Mouse (Mus musculus) adrenal gland, postnatal 4 days (tissue): ENCODE data around the gene Aym1. TPM values are rescaled to one million over a fixed set of nuclear protein-coding genes. Genes with fewer than 3 reads are reported as not detected.
"Not testable (repeated sequence)": the region's sequence is repeated elsewhere in the genome, so short reads cannot be mapped to it uniquely, and the experiment has no call there.

ENCODE experiments used
- DNase-seq, 2 experiments: peaks; one replicate each; pipeline ENCODE4 v3.0.0; 2021 to 2022; ENCODE audit warnings: low spot score in 2 of 2, mixed read lengths in 2 of 2
- long read RNA-seq, 2 experiments: library from polyadenylated mRNA; stranded (forward); transcript quantifications; one replicate each; pipeline ENCODE4 v2.0.0; 2021
- total RNA-seq, 2 experiments: library from RNA; stranded (reverse); gene quantifications; 2 replicates each; pipeline ENCODE4 v1.2.3; 2021

Aym1 gene
- not detected for total RNA-seq
- long read RNA-seq, experiment 1 = 0 reads
- long read RNA-seq, experiment 2 = 0 reads

DNA sequence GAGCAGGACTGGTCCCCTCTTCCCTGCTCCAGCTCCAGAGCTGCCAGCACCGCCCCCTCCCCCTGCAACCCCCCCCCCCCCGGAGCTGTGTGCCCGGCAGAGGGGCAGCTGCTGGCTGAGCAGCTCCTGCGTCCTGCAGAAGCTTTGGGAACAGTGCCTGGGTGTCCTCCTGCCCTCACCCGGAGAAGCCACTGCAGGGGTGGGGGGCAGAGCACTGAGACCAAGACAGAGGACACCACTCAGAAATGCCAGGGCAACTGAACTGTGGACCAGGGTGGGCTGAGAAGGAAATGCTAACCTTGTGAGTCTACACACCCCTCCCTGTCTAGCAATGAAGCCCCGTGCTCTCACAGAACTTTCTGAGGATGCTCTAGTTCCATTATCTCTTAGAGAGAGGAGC is at the start of gene Aym1:
TSS of gene Aym1 (plus strand) at position 109 of the 400 bp plus-strand sequence.
- no peak for DNase-seq

- no peak for DNase-seq
Observed at GRCm38 (mm10) chr5:113309491-113310376, 47.4 kb upstream of the Aym1 start.

DNA sequence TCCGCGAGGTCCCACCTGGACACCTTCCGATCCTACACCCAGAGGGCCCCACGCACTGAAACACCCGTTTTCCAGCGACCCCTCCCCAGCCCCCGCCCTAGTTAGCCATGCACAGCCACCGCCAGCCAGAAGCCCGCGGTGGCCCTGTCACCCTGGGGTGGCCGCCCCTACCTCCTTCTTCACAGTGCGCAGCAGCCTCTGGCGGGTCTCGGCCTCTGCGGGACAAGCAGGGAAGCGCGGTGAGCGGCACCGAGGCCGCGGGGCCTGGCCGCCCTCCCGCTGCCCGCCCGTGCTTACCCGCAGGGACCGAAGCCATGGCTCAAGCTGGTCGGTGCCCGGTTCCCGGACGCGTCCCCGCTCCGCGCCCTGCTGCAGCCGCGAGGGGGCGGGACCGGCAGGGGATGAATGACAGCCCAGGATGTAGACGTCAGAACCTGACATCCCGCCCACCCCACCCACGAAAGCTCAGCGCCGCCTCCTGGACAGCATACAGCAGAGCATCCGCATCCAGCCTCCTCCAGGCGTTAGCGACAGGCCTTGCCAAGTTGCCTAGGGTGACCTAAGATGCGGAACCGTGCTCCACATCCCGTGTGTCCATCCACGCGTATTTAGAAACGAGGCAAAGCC is 46.6 kb upstream of the Aym1 start, which contains the start of gene Sgsm1:
TSS of gene Sgsm1 (minus strand) at position 410 of the 627 bp plus-strand sequence.
- peak; percentile 25 to 36 for DNase-seq

GRCm38 (mm10) chr5:113313998-113314397 is 43.1 kb upstream of the Aym1 start:
- peak; percentile 24 to 41 for DNase-seq

DNA sequence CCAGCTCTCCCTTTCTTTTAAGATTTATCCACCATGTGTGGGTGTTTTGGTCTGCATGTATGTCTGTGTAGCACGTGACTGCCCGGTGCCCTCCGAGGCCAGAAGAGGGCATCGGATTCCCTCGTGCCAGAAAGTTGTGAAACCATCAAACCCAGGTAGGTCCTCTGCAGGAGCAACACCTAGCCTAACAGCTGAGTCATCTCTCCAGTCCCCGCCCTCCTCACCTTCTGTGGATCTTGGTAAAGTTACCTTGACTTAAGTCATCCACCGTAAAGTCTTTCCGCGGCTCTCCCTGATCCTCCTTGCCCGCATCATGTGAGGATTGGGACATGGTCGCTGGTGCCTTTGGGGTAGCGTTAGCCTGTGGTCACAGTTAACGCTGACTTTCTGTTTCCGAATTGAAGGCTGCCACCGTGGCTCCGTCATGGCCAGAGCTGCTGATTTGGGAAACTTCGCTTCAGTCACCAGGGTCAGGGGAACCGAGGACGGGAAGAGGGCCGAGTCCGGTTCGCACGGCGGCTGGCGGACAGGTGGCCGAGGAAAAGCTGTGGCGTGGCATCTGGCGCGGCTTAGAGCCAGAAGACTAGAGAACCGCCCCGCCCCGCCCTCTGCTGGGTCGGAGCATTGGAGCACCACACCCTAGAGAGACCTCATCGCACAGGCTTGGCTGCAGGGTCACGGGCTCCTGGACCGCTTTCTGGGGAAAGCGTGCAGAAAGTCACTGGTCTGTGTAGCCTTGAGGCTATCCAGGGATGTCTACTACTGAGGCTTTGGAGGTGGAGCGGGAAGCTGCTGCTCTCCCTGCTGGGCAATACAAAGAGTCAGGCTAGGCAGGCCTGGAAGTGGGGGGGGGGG is 33.1 kb upstream of the Aym1 start:
- no peak for DNase-seq

DNA sequence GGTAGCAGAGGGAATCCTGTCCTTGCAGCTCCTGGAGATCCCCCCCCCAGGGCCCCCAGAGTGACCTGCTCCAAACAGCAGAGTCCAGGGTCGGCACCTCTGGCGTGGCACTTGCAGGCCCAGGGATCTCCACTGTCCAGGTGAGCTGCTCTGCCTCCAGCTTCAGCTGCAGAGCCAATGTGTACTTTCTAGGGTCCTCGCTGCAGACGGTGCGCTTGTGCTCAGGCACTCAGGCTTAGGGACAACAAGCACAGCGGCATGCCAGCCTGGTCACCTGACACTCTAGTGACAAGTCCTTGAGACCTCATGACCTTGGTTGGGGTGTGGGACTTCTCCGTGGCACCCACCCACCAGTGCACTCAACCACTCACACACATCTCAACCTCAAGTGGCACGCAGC is 27.6 kb upstream of the Aym1 start:
- DNase-seq = no peak

- DNase-seq = no peak
Observed at GRCm38 (mm10) chr5:113330202-113330601, 26.9 kb upstream of the Aym1 start.

- DNase-seq = no peak
Observed at GRCm38 (mm10) chr5:113332239-113332638, 24.9 kb upstream of the Aym1 start.

DNA sequence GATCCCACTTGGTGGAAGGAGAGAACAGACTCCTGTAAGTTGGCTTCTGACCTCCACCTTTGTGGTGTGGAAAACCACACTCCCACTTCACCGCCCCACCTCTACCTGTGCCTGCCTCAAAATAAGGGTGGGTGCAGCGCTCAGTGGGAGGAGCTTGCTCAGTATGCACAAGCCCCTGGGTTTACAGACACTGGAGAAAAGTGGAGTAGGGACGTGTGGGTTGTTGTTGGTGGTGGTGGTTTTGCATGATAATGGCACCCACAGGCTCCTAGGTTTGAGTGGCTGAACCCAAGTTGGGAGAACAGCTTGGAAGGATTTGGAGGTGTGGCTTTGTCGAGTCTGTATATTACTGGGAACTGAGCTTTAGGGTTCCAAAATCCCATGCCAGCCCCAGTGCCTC is 24.2 kb upstream of the Aym1 start:
- DNase-seq = no peak

DNA sequence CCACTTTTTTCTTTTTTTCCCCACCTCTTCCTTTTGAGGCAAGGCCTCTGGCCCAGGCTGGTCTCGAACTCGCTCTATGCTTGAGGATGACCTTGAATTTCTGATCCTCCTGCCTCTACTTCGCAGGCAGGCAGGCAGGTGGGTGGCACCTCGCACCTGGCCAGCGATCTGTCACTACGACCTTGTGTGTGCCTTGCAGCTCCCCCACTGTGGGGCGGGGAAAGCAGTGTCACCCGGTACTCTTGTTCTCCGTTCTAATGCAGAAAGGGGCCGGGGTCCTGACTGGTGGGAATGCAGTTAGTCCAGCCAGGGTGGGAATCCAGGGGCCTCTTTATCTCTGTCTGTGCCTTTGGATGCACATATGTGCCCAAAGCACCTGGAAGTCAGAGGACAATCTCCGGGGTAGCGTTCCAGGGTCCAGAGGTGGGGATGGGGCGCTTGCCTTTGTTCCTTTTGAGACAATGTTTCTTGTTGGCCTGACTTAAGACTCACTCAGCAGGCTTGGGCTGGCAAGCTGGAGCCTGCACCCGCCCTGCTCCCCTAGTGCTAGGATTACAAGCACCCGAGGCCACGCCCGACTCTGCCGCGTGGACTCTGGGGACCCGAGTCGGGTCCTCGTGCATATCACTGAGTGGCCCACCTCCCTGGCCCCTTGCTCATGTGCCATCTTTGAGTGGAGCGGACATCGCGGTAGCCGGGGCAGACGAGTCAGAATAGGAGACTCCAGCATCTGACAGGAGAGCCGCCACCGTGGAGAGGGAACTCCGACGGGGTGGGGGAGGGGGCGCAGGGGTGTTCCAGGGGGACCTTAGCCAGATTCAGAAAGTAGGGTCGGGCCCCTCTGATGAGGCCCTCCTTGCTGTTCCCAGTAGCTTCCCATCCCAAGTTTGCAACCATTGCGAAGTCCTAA is 22.2 kb upstream of the Aym1 start:
- DNase-seq = no peak

DNA sequence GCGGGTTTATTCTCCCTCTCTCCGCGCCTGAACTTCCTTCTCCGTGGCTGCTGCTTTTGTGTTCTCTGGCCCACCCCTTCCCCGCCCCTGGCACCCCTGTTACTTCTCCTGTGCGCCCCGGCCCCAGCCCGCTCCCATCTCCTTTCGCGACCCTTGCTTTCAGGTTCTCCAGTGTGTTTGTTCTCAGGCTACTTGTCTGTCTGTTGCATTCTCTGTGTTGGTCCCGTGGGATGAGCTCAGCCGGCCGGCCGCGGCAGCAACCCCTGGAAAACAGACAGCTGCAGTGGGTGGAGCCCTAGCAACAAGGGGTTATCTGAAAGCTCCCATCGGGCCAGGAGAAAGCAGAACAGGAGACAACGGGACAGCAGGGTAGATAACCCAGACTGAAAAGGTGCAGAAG is 21.4 kb upstream of the Aym1 start:
- DNase-seq = no peak

DNA sequence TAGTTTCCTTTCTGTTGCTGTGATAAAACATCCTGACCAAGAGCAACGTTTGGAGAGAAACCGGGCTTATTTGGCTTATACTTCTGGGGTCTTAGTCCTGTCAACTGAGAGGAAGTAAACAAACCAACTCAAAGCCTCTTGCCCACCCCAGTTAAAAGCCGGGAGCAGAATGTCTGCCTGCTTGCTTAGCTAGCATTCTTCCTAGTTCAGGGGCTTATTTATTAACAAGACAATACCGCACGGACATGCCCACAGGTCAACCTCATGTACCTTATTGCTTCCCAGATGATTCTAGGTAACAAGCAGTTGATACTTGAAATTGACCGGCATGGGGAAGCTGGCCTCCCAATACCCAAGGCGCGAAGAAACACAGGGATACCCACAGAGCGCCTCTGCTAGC is 20.8 kb upstream of the Aym1 start:
- DNase-seq = no peak

- DNase-seq = no peak
Observed at GRCm38 (mm10) chr5:113344635-113345386, 12.3 kb upstream of the Aym1 start.

DNA sequence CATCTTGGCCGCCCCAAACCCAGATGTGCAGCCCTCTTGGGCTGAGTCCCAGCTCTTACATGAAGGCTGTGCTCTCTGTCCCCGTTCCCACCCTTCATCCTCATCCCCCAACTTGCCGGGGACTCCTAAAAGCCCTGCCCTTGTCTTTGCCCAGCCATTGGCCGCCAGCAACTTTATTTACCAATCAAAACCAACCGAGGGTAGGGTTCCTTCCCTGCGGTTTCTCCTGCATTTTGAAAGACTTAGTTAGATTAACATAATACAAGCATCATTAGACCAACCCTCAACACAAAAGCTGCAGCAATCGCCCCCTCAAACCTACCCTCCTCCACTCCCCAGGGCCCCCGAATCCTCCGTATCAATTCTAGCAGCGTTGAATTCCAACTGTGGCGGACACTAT is 11.3 kb upstream of the Aym1 start:
- DNase-seq = no peak

- DNase-seq = not testable (repeated sequence)
Observed at GRCm38 (mm10) chr5:113346651-113347050, 10.4 kb upstream of the Aym1 start.

GRCm38 (mm10) chr5:113347593-113347992 is 9.5 kb upstream of the Aym1 start:
- no peak for DNase-seq

- DNase-seq = no peak
Observed at GRCm38 (mm10) chr5:113348597-113348996, 8.5 kb upstream of the Aym1 start.

DNA sequence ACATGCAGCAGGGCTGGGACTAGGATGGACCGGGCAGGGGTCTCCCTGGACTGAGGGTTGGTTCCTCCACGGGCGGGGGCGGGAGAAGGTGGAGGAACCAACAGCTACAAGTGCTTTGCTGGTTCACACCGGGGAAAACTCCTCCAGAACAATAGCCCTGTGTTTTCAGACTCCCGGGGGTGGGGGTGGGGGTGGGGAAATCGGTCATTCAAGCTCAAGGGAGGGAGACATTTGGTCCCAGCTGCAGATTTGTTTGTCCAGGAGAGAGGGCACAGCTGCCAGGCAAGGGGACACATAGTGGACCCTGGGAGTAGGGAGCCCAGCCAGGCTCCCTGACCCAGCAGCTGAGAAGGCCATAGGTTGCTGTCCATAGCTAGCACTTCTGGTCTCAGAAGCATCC is 7.9 kb upstream of the Aym1 start:
- DNase-seq = no peak

DNA sequence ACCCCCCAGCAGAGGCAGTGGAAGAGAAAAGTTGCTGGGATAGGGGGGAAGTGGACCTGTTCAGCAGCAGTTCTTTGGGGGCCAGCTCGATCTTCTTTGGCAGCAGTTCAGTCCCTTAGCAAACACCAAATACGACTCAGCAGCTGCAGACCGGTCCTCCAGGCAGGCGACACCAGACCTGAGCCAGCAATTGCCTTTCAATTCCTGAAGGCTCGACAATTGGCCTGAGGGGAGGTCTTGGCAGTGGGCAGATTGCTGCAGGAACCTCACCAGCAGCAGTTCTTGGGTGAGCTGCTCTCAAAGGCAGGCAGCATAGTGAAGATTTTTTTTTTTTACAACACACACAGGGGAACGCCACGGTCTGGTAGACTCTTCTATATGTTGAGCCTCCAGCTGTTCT is 7.3 kb upstream of the Aym1 start:
- no peak for DNase-seq

GRCm38 (mm10) chr5:113351768-113352167 is 5.3 kb upstream of the Aym1 start:
- no peak for DNase-seq
